Mouse (Mus musculus) embryonic facial prominence, embryonic 15.5 days (tissue): ENCODE measurements at regions not wholly inside any gene's neighbourhood (a gene's known extent, or its start where the extent isn't known, plus 50 kb on each side); places are given as distances from the start of the nearest gene placed in this dataset.

Experiments
- ATAC-seq: fragments of 200-750 bp; cut with Nextera tagmentation; 2 replicates; pipeline ENCODE4 v1.8.0; 2017; ENCODE audit warnings: low read depth, moderate TSS enrichment; ENCODE audit not compliant: insufficient number of reproducible peaks, low FRiP score, low TSS enrichment
- H3K27ac ChIP-seq: fragments of 300-500 bp; sonication (generic); replicated peaks from 2 replicates; pipeline ENCODE4 v1.5.1; 2015; ENCODE audit warnings: mild to moderate bottlenecking, inconsistent platforms
- H3K27me3 ChIP-seq: fragments of 300-500 bp; sonication (generic); 2 replicates; pipeline ENCODE4 v1.6.1; 2015; ENCODE audit warnings: inconsistent platforms
- H3K36me3 ChIP-seq: fragments of 300-500 bp; sonication (generic); 2 replicates; pipeline ENCODE4 v1.6.1; 2015; ENCODE audit warnings: mild to moderate bottlenecking, inconsistent platforms
- H3K4me1 ChIP-seq: fragments of 300-500 bp; sonication (generic); 2 replicates; pipeline ENCODE4 v1.6.1; 2015; ENCODE audit warnings: inconsistent platforms
- H3K4me2 ChIP-seq: fragments of 300-500 bp; sonication (generic); replicated peaks from 2 replicates; pipeline ENCODE4 v1.6.1; 2015; ENCODE audit warnings: mild to moderate bottlenecking, inconsistent platforms
- H3K4me3 ChIP-seq: fragments of 300-500 bp; sonication (generic); replicated peaks from 2 replicates; pipeline ENCODE4 v1.5.1; 2015; ENCODE audit warnings: mild to moderate bottlenecking, inconsistent platforms
- H3K9ac ChIP-seq: fragments of 300-500 bp; sonication (generic); 2 replicates; pipeline ENCODE4 v1.6.1; 2015; ENCODE audit warnings: inconsistent platforms
- H3K9me3 ChIP-seq: fragments of 300-500 bp; sonication (generic); replicated peaks from 2 replicates; pipeline ENCODE4 v1.6.1; 2016; ENCODE audit warnings: inconsistent platforms
- WGBS: fragments of 180-500 bp; shearing (Covaris S2); methylation state at CpG from one replicate; pipeline ENCODE4 v1.1.7; 2015; 5-methylcytosine and 5-hydroxymethylcytosine counted together

GRCm38 (mm10) chr15:36669748-36670147 lies 337.8 kb downstream of the Zfp706 start:
- no peak overlapping the region for H3K27ac ChIP-seq
- no peaks in the 10 kb centered on the region for H3K36me3 ChIP-seq
- no peaks in the 10 kb centered on the region for H3K27me3 ChIP-seq
- no peak overlapping the region for H3K4me2 ChIP-seq
- H3K4me1 ChIP-seq, result peaks cover 5% of the 10 kb centered on the region; the same call in 1 of the 2 replicates
- no peak for ATAC-seq
- H3K9me3 ChIP-seq, result no peaks in the 10 kb centered on the region
- no peak overlapping the region for H3K9ac ChIP-seq
- H3K4me3 ChIP-seq, result no peak overlapping the region
- 27% methylated on average over 12 of the region's 12 CpGs for WGBS

- Histone ChIP-seq H3K4me1 (peaks cover 5% of the 10 kb centered on the region; the same call in 1 of the 2 replicates), H3K4me2 (no peak overlapping the region), H3K36me3 (no peaks in the 10 kb centered on the region), H3K27me3 (no peaks in the 10 kb centered on the region), H3K9ac (no peak overlapping the region), H3K9me3 (no peaks in the 10 kb centered on the region), H3K27ac (no peak overlapping the region), H3K4me3 (no peak overlapping the region)
- no peak for ATAC-seq
- WGBS, result 63% methylated on average over 3 of the region's 3 CpGs
Observed at GRCm38 (mm10) chr15:36666566-36666965, 341.0 kb downstream of the Zfp706 start.

- Histone ChIP-seq H3K9ac (no peak overlapping the region), H3K9me3 (no peaks in the 10 kb centered on the region), H3K27ac (no peak overlapping the region), H3K4me3 (no peak overlapping the region), H3K4me1 (no peaks in the 10 kb centered on the region), H3K36me3 (no peaks in the 10 kb centered on the region), H3K4me2 (no peak overlapping the region), H3K27me3 (no peaks in the 10 kb centered on the region)
- ATAC-seq, result no peak
- 63% methylated on average over 6 of the region's 6 CpGs for WGBS
Observed at GRCm38 (mm10) chr15:36664391-36664790, 343.2 kb downstream of the Zfp706 start.

- Histone ChIP-seq H3K27ac (no peak overlapping the region), H3K4me3 (no peak overlapping the region), H3K4me1 (no peaks in the 10 kb centered on the region), H3K4me2 (no peak overlapping the region), H3K9me3 (no peaks in the 10 kb centered on the region), H3K9ac (no peak overlapping the region), H3K36me3 (no peaks in the 10 kb centered on the region), H3K27me3 (no peaks in the 10 kb centered on the region)
- 38% methylated on average over 7 of the region's 7 CpGs for WGBS
- no peak for ATAC-seq
Observed at GRCm38 (mm10) chr15:36660986-36661385, 346.6 kb downstream of the Zfp706 start.
